Mouse (Mus musculus): ENCODE results near the gene Sh3bp5. TPM values are rescaled to one million over a fixed set of nuclear protein-coding genes. Genes with fewer than 3 reads are reported as not detected.
"Not testable (repeated sequence)": the region's sequence is repeated elsewhere in the genome, so short reads cannot be mapped to it uniquely, and the experiment has no call there.

The Sh3bp5 gene
- 3.0 and 6.9 TPM in 2 replicates for polyA plus RNA-seq (2012; rRNA removed)

DNA sequence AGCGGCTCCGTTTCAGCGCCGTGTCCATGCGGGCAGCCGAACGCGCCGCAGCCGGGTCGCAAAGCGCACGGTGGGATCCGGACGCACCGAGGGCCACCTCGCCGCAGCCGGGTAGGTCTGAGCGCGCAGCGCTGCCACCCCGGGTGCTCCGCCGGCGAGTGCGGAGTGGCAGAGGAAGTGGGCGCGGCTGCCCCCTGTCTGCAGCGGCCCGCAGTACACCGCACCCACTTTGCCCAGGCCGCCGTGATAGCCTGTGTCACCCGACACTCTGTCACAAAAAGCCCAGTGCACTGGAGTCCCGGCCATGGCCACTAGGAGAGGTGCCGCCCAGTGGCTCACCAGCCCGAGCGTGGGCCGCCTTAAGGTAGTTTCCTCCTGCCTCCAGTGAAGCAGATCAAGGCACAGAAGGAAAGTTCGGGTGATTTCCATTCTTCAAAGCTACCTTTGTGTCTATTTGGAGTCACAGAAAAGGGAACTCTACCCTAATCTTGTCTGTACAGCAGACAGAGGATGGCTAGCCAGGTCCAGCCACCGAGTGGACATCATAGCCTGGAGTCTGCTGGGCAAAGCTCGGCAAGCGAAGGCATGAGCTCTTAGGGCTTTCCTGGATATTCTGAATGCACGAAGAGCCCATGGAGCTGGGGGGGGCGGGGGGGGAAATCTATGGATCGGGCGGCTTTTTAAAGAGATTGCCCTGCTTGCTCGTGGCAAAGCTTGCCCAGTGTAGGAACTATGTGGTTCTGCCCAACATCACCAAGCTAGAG lies at the start of gene Sh3bp5:
TSS of gene Sh3bp5 (minus strand) at position 149 of the 764 bp plus-strand sequence.
- Histone ChIP-seq H3K27me3 (ENCODE audit: control insufficient read depth, insufficient read depth, low read length) (0 out of 2 replicates have a peak, but pooled peaks cover 5% of the 10 kb centered on the region), H3K4me3 (ENCODE audit: low read depth, low read length) (peak within 1 kb of the TSS; percentile 66), H3K36me3 (ENCODE audit: control insufficient read depth, insufficient read depth, low read length) (no peaks in the 10 kb centered on the region), H3K4me1 (ENCODE audit: control insufficient read depth, insufficient read depth, insufficient read length, low read length) (peaks cover 10% of the 10 kb centered on the region), H3K27ac (ENCODE audit: insufficient read depth, low read depth, low read length) (peak within 1 kb of the TSS; percentile 22)
- WGBS = 7% methylated on average over 49 of the region's 49 CpGs
- TF ChIP-seq POLR2A (IDR thresholded peaks at IDR 0.05; ENCODE audit: low read depth, low read length) = 0 out of 2 replicates have a peak, but pooled peaks have one; percentile 23
- TF ChIP-seq CTCF (IDR thresholded peaks at IDR 0.05; ENCODE audit: extremely low read depth, insufficient read length, insufficient replicate concordance, low read depth, low read length) = peak; percentile 84

DNA sequence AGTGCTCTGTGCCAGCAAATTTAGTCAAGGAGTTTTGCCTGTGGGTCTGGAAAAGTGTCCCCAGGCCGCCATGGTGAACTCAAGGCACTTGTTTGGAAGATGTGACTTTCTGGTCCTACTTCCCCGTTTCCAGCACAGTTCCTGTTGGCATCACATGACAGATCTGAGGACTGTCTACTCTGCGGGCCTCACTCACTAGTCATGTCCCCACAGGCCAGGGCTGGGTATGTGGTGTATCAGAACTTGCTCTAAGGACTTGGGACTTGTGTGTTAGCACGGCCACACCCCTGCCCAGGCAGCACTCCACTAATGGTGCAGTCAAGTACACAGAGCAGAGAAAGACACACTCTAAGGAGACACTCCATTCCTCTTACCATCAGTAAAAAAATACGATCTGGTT lies 46.5 kb upstream of the Sh3bp5 start:
- Histone ChIP-seq H3K4me3 (ENCODE audit: low read depth, low read length) (no peak overlapping the region), H3K27ac (ENCODE audit: insufficient read depth, low read depth, low read length) (no peak overlapping the region), H3K36me3 (ENCODE audit: control insufficient read depth, insufficient read depth, low read length) (peaks cover 54% of the 10 kb centered on the region), H3K4me1 (ENCODE audit: control insufficient read depth, insufficient read depth, insufficient read length, low read length) (no peaks in the 10 kb centered on the region), H3K27me3 (ENCODE audit: control insufficient read depth, insufficient read depth, low read length) (no peaks in the 10 kb centered on the region)
- TF ChIP-seq CTCF (IDR thresholded peaks at IDR 0.05; ENCODE audit: extremely low read depth, insufficient read length, insufficient replicate concordance, low read depth, low read length) = no peak
- TF ChIP-seq POLR2A (IDR thresholded peaks at IDR 0.05; ENCODE audit: low read depth, low read length) = no peak
- 82% methylated on average over 5 of the region's 5 CpGs for WGBS

DNA sequence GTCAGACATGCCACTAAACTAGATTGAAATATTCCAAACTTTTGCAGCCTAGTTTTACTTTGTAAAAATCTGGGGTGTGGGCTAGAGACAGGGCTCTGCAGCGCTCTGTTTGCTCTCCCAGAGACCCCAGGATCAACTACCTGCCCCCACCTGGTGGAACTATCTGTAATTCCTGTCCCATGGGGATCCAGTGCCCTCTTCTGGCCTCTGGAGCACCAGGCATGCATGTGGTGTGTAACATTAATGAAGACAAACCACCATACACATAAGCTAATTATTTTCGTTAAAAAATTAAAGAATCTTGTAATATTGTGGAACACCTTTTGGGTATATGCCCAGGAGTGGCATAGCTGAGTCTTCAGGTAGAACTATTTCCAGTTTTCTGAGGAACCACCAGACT lies 37.4 kb upstream of the Sh3bp5 start:
- TF ChIP-seq POLR2A (IDR thresholded peaks at IDR 0.05; ENCODE audit: low read depth, low read length) (no peak), CTCF (IDR thresholded peaks at IDR 0.05; ENCODE audit: extremely low read depth, insufficient read length, insufficient replicate concordance, low read depth, low read length) (no peak)
- H3K27ac ChIP-seq (ENCODE audit: insufficient read depth, low read depth, low read length) = no peak overlapping the region
- H3K4me1 ChIP-seq (ENCODE audit: control insufficient read depth, insufficient read depth, insufficient read length, low read length) = no peaks in the 10 kb centered on the region
- H3K36me3 ChIP-seq (ENCODE audit: control insufficient read depth, insufficient read depth, low read length) = peaks cover 1% of the 10 kb centered on the region; the same call in 1 of the 2 replicates
- H3K4me3 ChIP-seq (ENCODE audit: low read depth, low read length) = no peak overlapping the region
- no peaks in the 10 kb centered on the region for H3K27me3 ChIP-seq (ENCODE audit: control insufficient read depth, insufficient read depth, low read length)
- WGBS = 86% methylated on average over 2 of the region's 2 CpGs

DNA sequence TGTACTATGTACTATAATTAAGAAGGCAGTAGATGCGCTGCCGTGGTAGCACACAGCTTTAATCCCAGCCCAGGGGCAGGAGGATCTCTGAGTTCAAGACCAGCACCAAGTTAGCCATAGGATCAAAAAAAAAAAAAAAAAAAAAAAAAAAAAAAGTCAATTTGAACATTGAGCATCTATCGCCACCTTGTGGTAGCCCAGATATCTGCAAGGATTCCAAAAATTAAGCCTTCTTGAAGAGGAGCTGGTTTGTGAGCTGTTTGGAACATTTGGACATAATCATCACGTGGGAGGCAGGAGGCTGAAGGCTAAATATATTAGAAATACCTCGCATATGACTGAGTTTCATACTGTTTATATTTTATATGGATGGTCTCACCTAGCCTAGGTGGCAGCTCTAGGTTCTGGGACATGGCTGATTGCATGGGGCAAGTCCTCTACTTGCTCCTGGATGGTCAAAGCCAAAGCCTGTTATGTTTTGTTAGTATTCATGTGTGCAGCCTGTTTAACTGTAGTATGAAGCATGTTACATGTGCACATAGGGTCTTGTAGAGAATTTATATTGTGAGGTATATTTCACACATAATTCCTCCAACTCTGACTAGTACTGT lies 36.7 kb upstream of the Sh3bp5 start:
- WGBS = 3% methylated on average over 5 of the region's 5 CpGs
- Histone ChIP-seq H3K27me3 (ENCODE audit: control insufficient read depth, insufficient read depth, low read length) (no peaks in the 10 kb centered on the region), H3K4me1 (ENCODE audit: control insufficient read depth, insufficient read depth, insufficient read length, low read length) (no peaks in the 10 kb centered on the region), H3K4me3 (ENCODE audit: low read depth, low read length) (no peak overlapping the region), H3K36me3 (ENCODE audit: control insufficient read depth, insufficient read depth, low read length) (no peaks in the 10 kb centered on the region; the same call in 1 of the 2 replicates), H3K27ac (ENCODE audit: insufficient read depth, low read depth, low read length) (no peak overlapping the region)
- TF ChIP-seq CTCF (IDR thresholded peaks at IDR 0.05; ENCODE audit: extremely low read depth, insufficient read length, insufficient replicate concordance, low read depth, low read length) = peak; percentile 40; the same call in 1 of the 2 replicates
- no peak for TF ChIP-seq POLR2A (IDR thresholded peaks at IDR 0.05; ENCODE audit: low read depth, low read length)

DNA sequence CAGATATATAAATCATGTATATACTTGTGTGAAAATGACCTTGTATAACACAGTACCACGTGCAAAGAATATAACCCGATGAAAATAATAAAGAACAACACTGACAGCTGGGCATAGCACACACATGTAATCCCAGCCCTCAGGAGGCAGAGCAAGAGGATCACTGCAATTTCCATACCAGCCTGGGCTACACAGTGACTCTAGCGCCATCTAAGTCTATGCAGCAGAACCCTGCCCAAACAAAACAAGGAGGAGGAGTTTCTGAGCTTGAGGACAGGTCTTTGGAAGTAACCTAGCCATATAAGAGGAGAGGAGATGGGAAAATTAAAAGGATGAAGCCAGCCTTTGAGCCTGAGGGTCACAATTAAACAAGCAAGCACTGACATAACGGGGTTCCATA lies 33.8 kb upstream of the Sh3bp5 start:
- no peak overlapping the region for H3K4me3 ChIP-seq (ENCODE audit: low read depth, low read length)
- H3K27me3 ChIP-seq (ENCODE audit: control insufficient read depth, insufficient read depth, low read length) = no peaks in the 10 kb centered on the region
- H3K4me1 ChIP-seq (ENCODE audit: control insufficient read depth, insufficient read depth, insufficient read length, low read length) = no peaks in the 10 kb centered on the region
- TF ChIP-seq CTCF (IDR thresholded peaks at IDR 0.05; ENCODE audit: extremely low read depth, insufficient read length, insufficient replicate concordance, low read depth, low read length) = no peak
- TF ChIP-seq POLR2A (IDR thresholded peaks at IDR 0.05; ENCODE audit: low read depth, low read length) = no peak
- WGBS = 63% methylated on average over 4 of the region's 4 CpGs
- no peak overlapping the region for H3K27ac ChIP-seq (ENCODE audit: insufficient read depth, low read depth, low read length)
- no peaks in the 10 kb centered on the region for H3K36me3 ChIP-seq (ENCODE audit: control insufficient read depth, insufficient read depth, low read length)

DNA sequence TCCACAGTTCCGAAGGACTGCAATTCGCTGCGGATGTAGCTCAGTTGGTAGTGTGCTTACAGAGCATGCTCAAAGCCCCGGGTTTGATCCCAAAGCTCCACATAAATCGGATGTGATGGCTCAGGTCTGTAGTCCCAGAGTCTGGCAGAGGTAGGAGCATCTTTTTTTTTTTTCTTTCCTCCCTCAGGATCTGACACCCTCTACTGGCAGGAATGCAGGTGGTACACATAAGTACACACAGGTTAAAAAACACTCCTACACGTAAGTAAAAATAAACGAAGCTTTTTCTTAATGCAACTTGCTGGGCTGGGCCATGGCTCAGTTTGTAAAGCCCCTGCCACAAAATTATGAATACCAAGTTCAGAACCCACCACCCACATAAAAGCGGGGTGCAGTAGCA lies 28.3 kb upstream of the Sh3bp5 start:
- no peaks in the 10 kb centered on the region for H3K36me3 ChIP-seq (ENCODE audit: control insufficient read depth, insufficient read depth, low read length)
- H3K4me3 ChIP-seq (ENCODE audit: low read depth, low read length) = no peak overlapping the region
- H3K27me3 ChIP-seq (ENCODE audit: control insufficient read depth, insufficient read depth, low read length) = no peaks in the 10 kb centered on the region
- H3K27ac ChIP-seq (ENCODE audit: insufficient read depth, low read depth, low read length) = no peak overlapping the region
- TF ChIP-seq CTCF (IDR thresholded peaks at IDR 0.05; ENCODE audit: extremely low read depth, insufficient read length, insufficient replicate concordance, low read depth, low read length) = no peak
- TF ChIP-seq POLR2A (IDR thresholded peaks at IDR 0.05; ENCODE audit: low read depth, low read length) = no peak
- no peaks in the 10 kb centered on the region for H3K4me1 ChIP-seq (ENCODE audit: control insufficient read depth, insufficient read depth, insufficient read length, low read length)
- 62% methylated on average over 8 of the region's 8 CpGs for WGBS

DNA sequence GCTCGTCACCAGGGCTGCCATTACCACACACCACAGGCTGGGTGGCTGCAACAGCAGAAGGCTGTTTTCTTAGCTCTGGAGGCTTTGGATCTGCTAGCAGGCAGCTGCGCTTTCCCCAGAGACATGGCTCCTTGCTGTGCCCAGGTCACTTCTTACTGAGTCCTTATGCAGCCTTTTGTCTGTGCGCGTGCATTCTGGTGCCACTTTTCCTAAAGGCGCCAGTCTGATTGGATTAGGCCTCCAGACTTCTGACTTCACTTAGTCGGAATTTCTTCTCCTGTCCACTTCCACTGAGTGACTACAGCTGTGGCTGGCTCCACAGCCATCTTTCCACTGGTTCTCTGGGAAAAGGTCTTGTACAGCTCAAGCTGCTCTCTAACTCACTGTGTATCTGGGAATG lies 27.0 kb upstream of the Sh3bp5 start:
- H3K4me3 ChIP-seq (ENCODE audit: low read depth, low read length) = no peak overlapping the region
- TF ChIP-seq POLR2A (IDR thresholded peaks at IDR 0.05; ENCODE audit: low read depth, low read length) = no peak
- no peak for TF ChIP-seq CTCF (IDR thresholded peaks at IDR 0.05; ENCODE audit: extremely low read depth, insufficient read length, insufficient replicate concordance, low read depth, low read length)
- H3K27me3 ChIP-seq (ENCODE audit: control insufficient read depth, insufficient read depth, low read length) = no peaks in the 10 kb centered on the region
- WGBS = 81% methylated on average over 6 of the region's 6 CpGs
- no peaks in the 10 kb centered on the region for H3K4me1 ChIP-seq (ENCODE audit: control insufficient read depth, insufficient read depth, insufficient read length, low read length)
- H3K27ac ChIP-seq (ENCODE audit: insufficient read depth, low read depth, low read length) = no peak overlapping the region
- no peaks in the 10 kb centered on the region for H3K36me3 ChIP-seq (ENCODE audit: control insufficient read depth, insufficient read depth, low read length)

DNA sequence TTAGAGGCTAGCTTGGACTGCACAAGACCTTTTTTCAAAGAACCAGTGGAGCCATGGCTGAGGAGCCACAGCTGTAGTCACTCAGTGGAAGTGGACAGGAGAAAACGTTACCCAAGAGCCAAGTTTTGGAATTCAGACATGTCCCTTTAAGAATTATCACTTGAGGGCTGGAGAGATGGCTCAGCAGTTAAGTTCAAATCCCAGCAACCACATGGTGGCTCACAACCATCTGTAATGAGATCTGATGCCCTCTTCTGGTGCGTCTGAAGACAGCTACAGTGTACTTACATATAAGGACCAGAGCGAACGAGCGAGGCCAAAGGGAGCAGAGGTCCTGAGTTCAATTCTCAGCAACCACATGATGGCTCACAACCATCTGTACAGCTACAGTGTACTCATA lies 26.3 kb upstream of the Sh3bp5 start:
- H3K4me3 ChIP-seq (ENCODE audit: low read depth, low read length) = not testable (repeated sequence)
- 79% methylated on average over 5 of the region's 5 CpGs for WGBS

More for the DNA sequence above, 26.3 kb upstream of the Sh3bp5 start:
- H3K36me3 ChIP-seq (ENCODE audit: control insufficient read depth, insufficient read depth, low read length); H3K27ac ChIP-seq (ENCODE audit: insufficient read depth, low read depth, low read length); H3K4me1 ChIP-seq (ENCODE audit: control insufficient read depth, insufficient read depth, insufficient read length, low read length); H3K27me3 ChIP-seq (ENCODE audit: control insufficient read depth, insufficient read depth, low read length): not testable (repeated sequence)

Data from small intestine, adult 2 months (tissue).